Mouse (Mus musculus): Measurements from ENCODE around the gene Gm17469.
"Not testable (repeated sequence)": the region's sequence is repeated elsewhere in the genome, so short reads cannot be mapped to it uniquely, and the experiment has no call there.

Gm17469 gene

DNA sequence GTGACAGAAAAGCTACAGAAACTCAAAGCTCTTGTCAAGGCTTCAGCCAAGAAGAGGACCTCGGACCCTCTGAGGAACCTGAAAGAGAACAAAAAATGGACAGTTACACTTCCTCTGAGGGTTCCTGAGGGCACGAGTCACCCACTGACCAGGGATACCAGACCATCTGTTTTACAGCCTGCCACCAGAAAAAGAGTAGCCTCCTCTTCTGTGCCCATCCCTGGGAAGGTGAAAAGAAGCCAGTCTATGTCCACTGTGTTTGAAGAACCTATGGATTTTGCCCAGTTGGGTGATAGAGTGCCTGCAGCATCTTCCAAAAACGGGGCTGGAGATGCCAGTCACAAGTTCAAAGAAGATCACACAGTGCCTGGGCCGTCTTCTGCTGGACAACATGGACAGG, at the start of gene Gm17469:
Gene Gm17469 (plus strand): TSS at position 301 of the 400 bp plus-strand sequence.
- DNase-seq (ENCODE audit: low read depth, low spot score): not testable (repeated sequence)

All from CD4-positive, CD25-positive, alpha-beta regulatory T cell, adult 2 months (primary cell).